Mouse (Mus musculus) layer of hippocampus, adult 18-20 months (tissue): ENCODE measurements around the gene Ppp1r9a. TPM values are rescaled to one million over a fixed set of nuclear protein-coding genes. Genes with fewer than 3 reads are reported as not detected.

Source experiments
- DNase-seq, 2 experiments: peaks; one replicate each; pipeline ENCODE4 v3.0.0; 2022; ENCODE audit warnings: low spot score in 2 of 2
- total RNA-seq, 2 experiments: library from RNA; stranded (reverse); gene quantifications; 2 replicates each; pipeline ENCODE4 v1.2.3; 2021

The Ppp1r9a gene
- total RNA-seq, 2 experiments from 2014 or later = 161 TPM

GRCm38 (mm10) chr6:5099842-5100241 lies 197.1 kb downstream of the Ppp1r9a start:
- no peak for DNase-seq

GRCm38 (mm10) chr6:5100347-5100746 lies 197.6 kb downstream of the Ppp1r9a start:
- DNase-seq = no peak

GRCm38 (mm10) chr6:5102741-5103140 lies 200.0 kb downstream of the Ppp1r9a start:
- DNase-seq = no peak

GRCm38 (mm10) chr6:5103769-5104168 lies 201.1 kb downstream of the Ppp1r9a start:
- no peak for DNase-seq

- DNase-seq = no peak
These were observed 201.5 kb downstream of the Ppp1r9a start for GRCm38 (mm10) chr6:5104238-5104637.

- no peak for DNase-seq
These were observed 205.8 kb downstream of the Ppp1r9a start for GRCm38 (mm10) chr6:5108494-5108893.

- peak; percentile 82 to 95 for DNase-seq
These were observed 207.4 kb downstream of the Ppp1r9a start for GRCm38 (mm10) chr6:5109925-5110714.

- no peak for DNase-seq
These were observed 208.0 kb downstream of the Ppp1r9a start for GRCm38 (mm10) chr6:5110715-5111048.

- no peak for DNase-seq
These were observed 210.4 kb downstream of the Ppp1r9a start for GRCm38 (mm10) chr6:5113103-5113502.

GRCm38 (mm10) chr6:5113734-5114133 lies 211.0 kb downstream of the Ppp1r9a start:
- DNase-seq = no peak

- no peak for DNase-seq
These were observed 212.1 kb downstream of the Ppp1r9a start for GRCm38 (mm10) chr6:5114857-5115256.

GRCm38 (mm10) chr6:5119181-5119910 lies 216.6 kb downstream of the Ppp1r9a start:
- DNase-seq = no peak

GRCm38 (mm10) chr6:5120229-5120628 lies 217.5 kb downstream of the Ppp1r9a start:
- peak in 1 of 2 experiments; percentile 45 for DNase-seq

GRCm38 (mm10) chr6:5129364-5130093 lies 226.8 kb downstream of the Ppp1r9a start:
- DNase-seq = no peak

- no peak for DNase-seq
These were observed 232.3 kb downstream of the Ppp1r9a start for GRCm38 (mm10) chr6:5134986-5135385.

- DNase-seq = no peak
These were observed 233.3 kb downstream of the Ppp1r9a start for GRCm38 (mm10) chr6:5136046-5136445.

- no peak for DNase-seq
These were observed 236.3 kb downstream of the Ppp1r9a start for GRCm38 (mm10) chr6:5138875-5139631.

- no peak for DNase-seq
These were observed 236.9 kb downstream of the Ppp1r9a start for GRCm38 (mm10) chr6:5139666-5140065.

- no peak for DNase-seq
These were observed 244.9 kb downstream of the Ppp1r9a start for GRCm38 (mm10) chr6:5147488-5148142.

- no peak for DNase-seq
These were observed 247.2 kb downstream of the Ppp1r9a start for GRCm38 (mm10) chr6:5149941-5150340.

GRCm38 (mm10) chr6:5151171-5151570 lies 248.5 kb downstream of the Ppp1r9a start:
- no peak for DNase-seq
